ENCODE assay signal across 17 mouse cellular contexts in the genomic region with DNA sequence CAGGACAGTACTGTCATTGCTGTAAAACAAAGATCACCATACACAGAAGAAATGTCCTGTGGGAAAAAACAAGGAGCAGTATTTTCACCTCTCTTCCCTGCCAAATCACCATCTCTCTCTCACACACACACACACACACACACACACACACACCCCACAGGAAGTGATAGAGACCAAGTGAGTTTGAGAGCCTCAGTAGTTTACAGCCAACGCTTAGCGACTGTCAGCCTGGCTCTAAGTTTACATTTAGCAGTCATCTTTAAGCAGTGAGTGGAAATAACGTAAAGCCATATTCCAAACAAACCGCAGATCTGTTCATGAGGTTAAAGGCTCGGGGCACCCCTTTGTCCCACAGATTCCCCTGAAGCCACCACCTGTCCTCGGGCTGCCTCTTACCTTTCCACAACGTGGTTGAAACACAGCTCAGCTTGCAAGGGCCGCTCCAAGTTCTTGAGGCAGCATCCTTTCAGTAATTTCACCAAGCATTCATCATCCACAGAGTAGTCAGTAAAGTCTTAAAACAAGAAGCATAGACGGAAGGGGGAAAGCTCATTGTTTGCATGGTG.
DNase-seq lines count a peak whose midpoint lies in the region; ATAC-seq lines count a peak whose summit lies in the region.
"Had no signal": no experiment of that assay in that cellular context is flagged by ENCODE, and none has a peak within 500 bp of the region (broad histone marks: within the 10 kb centered on the region; RNA-seq: fewer than 3 reads in every experiment).

No protein-coding gene starts in this region.

- no peak overlapping the region for H3K4me3 ChIP-seq in hindbrain, embryonic 15.5 days
- no peak overlapping the region for H3K4me3 ChIP-seq in hindbrain, embryonic 13.5 days
- H3K4me3 ChIP-seq in forebrain, embryonic 16.5 days (replicated peaks; ENCODE audit: low read length): peak overlapping the region; percentile 10
- H3K4me3 ChIP-seq: heart, embryonic 12.5 days; limb, embryonic 15.5 days; midbrain, embryonic 13.5 days; neural tube, embryonic 12.5 days had no signal

- H3K9me3 ChIP-seq in hindbrain, embryonic 15.5 days: no peaks in the 10 kb centered on the region
- no peaks in the 10 kb centered on the region for H3K9me3 ChIP-seq in hindbrain, embryonic 13.5 days
- H3K9me3 ChIP-seq in forebrain, embryonic 16.5 days (ENCODE audit: control insufficient read depth, low read length): no peaks in the 10 kb centered on the region
- H3K9me3 ChIP-seq: limb, embryonic 15.5 days; midbrain, embryonic 13.5 days; neural tube, embryonic 12.5 days had no signal

- H3K27me3 ChIP-seq in hindbrain, embryonic 15.5 days: no peaks in the 10 kb centered on the region
- no peaks in the 10 kb centered on the region for H3K27me3 ChIP-seq in hindbrain, embryonic 13.5 days
- no peaks in the 10 kb centered on the region for H3K27me3 ChIP-seq in forebrain, embryonic 16.5 days (replicated peaks; ENCODE audit: control insufficient read depth, insufficient read depth, low read length)
- H3K27me3 ChIP-seq: heart, embryonic 12.5 days; limb, embryonic 15.5 days; midbrain, embryonic 13.5 days; neural tube, embryonic 12.5 days had no signal

- 0 out of 2 replicates have a peak overlapping the region, but pooled peaks have one; percentile 20 for H3K27ac ChIP-seq in hindbrain, embryonic 15.5 days (replicated peaks)
- no peak overlapping the region for H3K27ac ChIP-seq in hindbrain, embryonic 13.5 days
- H3K27ac ChIP-seq in forebrain, embryonic 16.5 days (ENCODE audit: low read length): peak overlapping the region; percentile 92
- H3K27ac ChIP-seq: limb, embryonic 15.5 days; midbrain, embryonic 13.5 days; neural tube, embryonic 12.5 days had no signal

- ATAC-seq in hindbrain, embryonic 15.5 days (ENCODE audit: low FRiP score, low read depth): no peak
- ATAC-seq in hindbrain, embryonic 13.5 days (ENCODE audit: low FRiP score): no peak
- 0 out of 2 replicates have a peak, but pooled peaks have one; percentile 4 for ATAC-seq in forebrain, embryonic 16.5 days
- no peak for ATAC-seq in megakaryocyte progenitor cell, adult 5-6 weeks (replicated peaks; ENCODE audit: poor library complexity)
- ATAC-seq: midbrain, embryonic 13.5 days had no signal

- H3K4me2 ChIP-seq in hindbrain, embryonic 15.5 days: no peak overlapping the region
- no peak overlapping the region for H3K4me2 ChIP-seq in hindbrain, embryonic 13.5 days
- peak overlapping the region; percentile 39 for H3K4me2 ChIP-seq in forebrain, embryonic 16.5 days (ENCODE audit: low read length)
- H3K4me2 ChIP-seq: heart, embryonic 12.5 days; limb, embryonic 15.5 days; midbrain, embryonic 13.5 days; neural tube, embryonic 12.5 days had no signal

- no peaks in the 10 kb centered on the region; the same call in none of the 2 replicates for H3K4me1 ChIP-seq in hindbrain, embryonic 15.5 days (replicated peaks)
- peaks cover 12% of the 10 kb centered on the region; the same call in 1 of the 2 replicates for H3K4me1 ChIP-seq in hindbrain, embryonic 13.5 days (replicated peaks)
- H3K4me1 ChIP-seq in forebrain, embryonic 16.5 days (replicated peaks; ENCODE audit: control insufficient read depth, insufficient read depth, low read length): peaks cover 27% of the 10 kb centered on the region
- H3K4me1 ChIP-seq: midbrain, embryonic 13.5 days; neural tube, embryonic 12.5 days had no signal

- WGBS in hindbrain, embryonic 15.5 days: 84% methylated on average over 9 of the region's 9 CpGs
- WGBS in hindbrain, embryonic 13.5 days: 85% methylated on average over 9 of the region's 9 CpGs
- WGBS in forebrain, embryonic 16.5 days: 77% methylated on average over 9 of the region's 9 CpGs

- DNase-seq in cerebellum, adult 11 months: peak; percentile 31
- DNase-seq in cerebellum, postnatal 10 days: peak; percentile 33 to 47
- DNase-seq in adrenal gland, postnatal 25 days: no peak
- no peak for DNase-seq in frontal cortex, adult 2 months (ENCODE audit: extremely low spot score in 1 of 2, low spot score in 1 of 2)
- DNase-seq: B cell, adult 2 months; gastrocnemius, postnatal 10 days; kidney, postnatal 10 days; lung, postnatal 14 days; retina, postnatal 1 day had no signal

- H3K9ac ChIP-seq in hindbrain, embryonic 15.5 days: no peak overlapping the region
- no peak overlapping the region for H3K9ac ChIP-seq in hindbrain, embryonic 13.5 days
- no peak overlapping the region for H3K9ac ChIP-seq in forebrain, embryonic 16.5 days (replicated peaks; ENCODE audit: low read depth, low read length)
- H3K9ac ChIP-seq: heart, embryonic 12.5 days; limb, embryonic 15.5 days; midbrain, embryonic 13.5 days; neural tube, embryonic 12.5 days had no signal

- H3K36me3 ChIP-seq in hindbrain, embryonic 15.5 days: 0 out of 2 replicates have a peak, but pooled peaks cover 3% of the 10 kb centered on the region
- peaks cover 10% of the 10 kb centered on the region for H3K36me3 ChIP-seq in hindbrain, embryonic 13.5 days
- H3K36me3 ChIP-seq in forebrain, embryonic 16.5 days (ENCODE audit: control insufficient read depth, insufficient read depth): no peaks in the 10 kb centered on the region
- H3K36me3 ChIP-seq: limb, embryonic 15.5 days; neural tube, embryonic 12.5 days had no signal

Comparison
In these comparisons a context has a peak if more than half of its experiments do, and no peak if none do; other contexts are left out.
1. DNase-seq: peak in cerebellum, adult 11 months (single experiment) and cerebellum, postnatal 10 days (2 of 2); none in adrenal gland, postnatal 25 days (single experiment) and frontal cortex, adult 2 months (0 of 2).